Mouse (Mus musculus): ENCODE measurements at regions not wholly inside any gene's neighbourhood (a gene's known extent, or its start where the extent isn't known, plus 50 kb on each side); places are given as distances from the start of the nearest gene placed in this dataset.
A peak's percentile ranks its signal among the peaks of the same experiment; 100 is the strongest.

DNA sequence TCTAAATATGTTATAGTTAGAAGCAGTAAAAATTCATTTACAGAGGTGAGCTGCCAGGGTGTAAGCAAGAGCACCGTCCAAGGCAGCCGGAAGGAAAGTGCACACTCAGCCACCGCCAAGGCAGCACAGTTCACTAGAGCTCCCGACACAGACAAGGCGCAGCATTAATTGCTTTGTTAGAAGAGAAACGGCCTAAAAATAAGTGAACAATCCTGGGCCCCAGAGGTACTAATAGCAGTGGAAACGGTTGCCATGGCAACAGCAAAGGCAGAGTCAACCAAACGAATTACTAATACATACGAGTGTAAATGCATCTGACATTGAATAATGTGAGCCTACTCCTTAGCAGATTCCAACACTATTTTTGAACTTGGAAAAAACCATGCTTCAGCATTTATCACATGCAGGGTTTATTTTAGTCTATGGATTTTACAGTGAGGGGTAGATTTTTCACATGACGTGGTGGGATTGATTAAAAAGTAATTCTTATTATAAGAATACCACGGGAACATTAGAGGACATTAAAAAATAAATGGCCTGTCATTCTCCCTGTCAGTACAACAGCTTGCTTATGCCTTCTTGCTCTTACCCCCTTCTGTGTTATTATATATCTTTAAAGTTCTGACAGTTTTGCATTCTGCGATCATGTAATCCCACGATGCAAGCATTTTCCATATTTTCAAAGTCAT is 62.5 kb downstream of the Cavin4 start:
- peak; percentile 54 to 55 for DNase-seq (ENCODE audit: low spot score in 2 of 2)

DNA sequence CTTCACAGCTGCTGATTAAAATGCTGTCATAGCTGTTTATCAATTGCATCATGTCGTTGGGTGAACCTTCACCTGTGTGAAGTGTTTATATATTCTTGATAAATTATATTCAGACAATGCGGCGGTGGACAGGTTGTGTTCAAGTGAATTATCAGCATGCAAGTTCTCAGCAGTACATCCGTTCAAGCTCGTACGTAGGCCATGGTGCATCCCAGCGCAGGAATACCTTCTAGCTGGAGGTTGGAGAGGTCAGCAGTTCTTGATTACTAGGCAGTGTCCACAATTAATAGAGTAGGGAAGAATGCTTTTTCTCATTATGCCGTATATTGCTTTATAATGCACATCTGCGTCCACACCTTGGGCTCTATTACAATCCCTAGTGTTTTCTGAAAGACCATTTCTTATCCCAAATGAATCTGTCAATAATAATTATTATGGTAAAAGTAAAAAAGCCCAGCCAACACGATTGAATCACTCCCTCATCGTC is 63.1 kb downstream of the Cavin4 start:
- no peak for DNase-seq (ENCODE audit: low spot score in 2 of 2)

DNA sequence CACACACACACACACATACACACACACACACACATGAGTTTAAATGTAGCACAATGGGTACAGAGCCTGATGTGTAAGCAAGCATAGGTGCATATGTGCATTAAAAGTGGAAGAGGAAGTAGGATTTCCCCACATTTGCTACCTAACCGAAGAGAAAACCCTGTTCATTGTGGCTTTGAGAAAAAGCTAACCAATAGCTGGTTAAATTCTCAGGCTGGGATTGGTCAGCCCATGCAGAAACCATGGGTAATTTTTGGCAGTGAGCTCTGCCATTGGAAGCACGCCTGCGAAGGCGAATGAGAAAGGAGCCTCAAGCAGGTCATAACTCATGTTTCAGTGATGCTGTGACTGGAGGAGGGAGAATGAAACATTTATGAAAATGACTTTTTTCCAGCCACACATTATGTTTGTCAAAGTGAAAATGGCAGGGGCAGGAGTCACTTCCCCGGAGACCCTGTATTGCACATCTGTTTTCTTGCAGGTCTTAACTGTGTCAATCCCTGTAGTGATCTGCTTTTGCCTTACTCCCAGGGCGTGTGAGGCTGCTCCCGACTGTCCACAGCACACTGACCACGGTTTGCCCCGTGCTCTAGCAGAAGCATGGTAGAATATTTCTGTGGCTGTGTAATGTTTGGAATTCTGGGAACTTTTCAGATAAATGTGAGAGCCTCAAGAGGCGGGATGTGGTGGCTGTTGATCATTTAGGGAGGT is 71.7 kb downstream of the Cavin4 start:
- DNase-seq (ENCODE audit: low spot score in 2 of 2) = no peak

DNA sequence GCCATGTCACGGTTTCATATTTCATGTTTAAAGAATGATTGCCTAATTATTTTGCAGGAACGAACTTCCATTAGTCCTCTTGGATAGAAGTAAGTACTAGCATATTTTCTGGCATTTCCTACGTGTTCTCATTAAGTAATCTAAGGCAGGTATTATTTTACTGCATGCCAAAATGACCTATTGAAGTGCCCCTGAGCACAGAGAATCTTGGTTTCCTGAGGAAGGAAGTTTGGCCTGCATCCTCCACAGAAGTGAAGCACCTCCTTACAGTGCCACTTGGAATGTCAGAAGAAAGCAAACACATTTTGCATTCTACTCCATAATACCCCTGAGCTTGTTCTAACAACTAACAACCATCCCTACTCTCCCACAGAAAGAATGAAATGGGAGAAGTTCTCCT is 82.9 kb downstream of the Cavin4 start:
- DNase-seq (ENCODE audit: low spot score in 2 of 2) = no peak

DNA sequence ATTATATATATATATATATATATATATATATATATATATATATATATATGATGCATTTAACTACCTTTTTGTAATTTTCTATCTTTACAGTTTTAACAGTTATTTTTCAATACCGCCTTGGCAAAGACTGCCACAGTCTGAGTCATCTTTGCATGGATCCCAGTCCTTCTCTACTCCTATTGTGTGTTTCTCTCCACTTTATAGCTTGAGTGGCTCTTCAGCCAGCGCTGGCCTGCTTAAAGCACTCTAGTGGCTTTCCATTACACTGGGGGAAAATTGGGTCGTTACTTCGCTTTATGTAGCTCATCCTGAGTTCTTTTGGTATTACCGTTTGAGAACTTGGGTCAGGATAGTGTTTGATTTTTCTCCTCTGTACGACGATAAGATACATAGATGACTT is 86.3 kb downstream of the Cavin4 start:
- no peak for DNase-seq (ENCODE audit: low spot score in 2 of 2)

DNA sequence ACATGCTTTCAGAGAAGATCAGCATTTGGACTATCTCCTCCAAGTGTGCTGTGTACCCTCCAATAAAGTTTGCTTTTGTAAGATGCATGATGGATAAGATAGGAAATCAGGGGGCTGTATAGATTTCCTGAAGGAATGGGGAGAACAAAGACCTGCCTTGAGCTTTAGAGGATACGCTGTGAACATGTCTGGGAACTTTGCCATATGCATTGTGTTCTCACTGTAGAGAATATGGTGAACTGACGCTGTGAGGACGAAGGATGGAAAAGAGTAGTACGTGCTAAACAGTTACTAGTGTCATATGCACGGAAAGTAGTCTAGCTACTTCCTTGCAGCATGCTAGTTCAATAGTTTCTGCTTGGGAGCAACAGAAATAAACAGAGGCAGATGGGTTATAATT is 86.8 kb downstream of the Cavin4 start:
- no peak for DNase-seq (ENCODE audit: low spot score in 2 of 2)

DNA sequence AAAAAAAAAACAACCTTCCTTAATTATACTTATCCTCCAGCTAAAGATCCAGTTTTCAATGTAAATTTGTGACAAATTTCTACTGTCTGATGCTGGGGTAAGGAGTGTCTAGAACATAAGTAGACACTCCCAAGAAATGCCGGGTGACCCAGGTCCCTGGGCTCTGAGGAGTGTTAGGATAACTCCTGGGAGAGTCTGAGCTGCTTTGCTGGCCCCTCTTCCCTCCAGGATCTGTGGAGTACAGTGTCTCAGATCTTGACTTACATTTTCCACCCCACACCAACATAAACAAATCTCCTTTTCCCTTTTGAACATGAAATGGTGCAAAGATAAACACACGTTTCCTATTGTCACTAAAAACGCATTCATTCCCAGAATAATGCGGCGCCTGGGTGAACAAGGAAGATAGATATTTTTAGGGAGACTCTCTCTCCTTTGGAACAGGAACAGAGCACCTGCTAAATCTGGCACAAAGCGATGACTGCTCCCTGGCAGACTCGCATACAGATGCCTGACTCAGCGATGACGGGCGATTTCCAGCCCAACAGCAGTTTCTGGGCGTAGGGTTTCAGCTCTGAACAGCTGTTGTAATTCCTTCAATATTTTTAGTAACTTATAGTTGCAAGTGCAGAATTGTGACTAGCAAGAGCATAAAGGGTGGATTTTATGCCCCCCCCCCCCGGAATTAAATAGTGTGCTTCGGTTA is 91.3 kb downstream of the Cavin4 start:
- DNase-seq (ENCODE audit: low spot score in 2 of 2) = peak; percentile 73 to 84

DNA sequence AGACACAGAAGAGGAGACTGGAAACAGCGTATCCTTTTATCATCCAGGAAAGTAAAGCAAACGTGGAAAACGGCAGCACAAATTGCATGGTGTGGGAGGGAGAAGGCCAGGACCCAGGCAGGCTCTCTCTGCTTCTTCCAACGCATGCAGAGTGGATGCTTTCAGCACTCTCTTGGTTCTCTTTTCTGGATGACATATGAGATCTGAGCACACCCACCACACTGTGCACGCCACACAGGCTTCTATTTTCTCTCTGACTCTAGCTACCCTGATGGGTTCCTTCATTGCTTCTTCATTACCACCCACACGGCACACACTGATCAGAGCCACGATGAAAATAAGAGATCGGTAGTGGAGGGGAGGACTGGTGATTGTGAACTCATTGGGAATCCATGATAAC is 97.3 kb downstream of the Cavin4 start:
- DNase-seq (ENCODE audit: low spot score in 2 of 2) = no peak

DNA sequence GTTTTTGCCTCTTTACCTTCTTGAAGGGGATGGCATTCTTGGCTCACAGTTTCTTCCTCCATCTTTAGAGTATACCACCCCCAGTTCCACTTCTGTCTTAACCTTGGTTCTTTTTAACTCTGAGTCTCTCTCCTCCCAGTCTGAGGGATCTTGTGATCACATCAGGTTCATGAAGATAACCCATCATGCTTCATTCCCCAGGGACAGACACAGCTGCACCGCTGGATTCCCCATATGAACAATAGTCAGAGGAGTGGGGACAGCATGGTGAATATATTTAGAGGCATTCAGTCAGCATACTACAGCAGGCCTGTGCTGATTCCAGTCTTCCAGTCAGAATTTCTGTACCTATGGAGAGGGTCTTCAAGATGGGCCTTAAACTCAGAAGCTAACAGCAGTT is 103.1 kb downstream of the Cavin4 start:
- no peak for DNase-seq (ENCODE audit: low spot score in 2 of 2)

DNA sequence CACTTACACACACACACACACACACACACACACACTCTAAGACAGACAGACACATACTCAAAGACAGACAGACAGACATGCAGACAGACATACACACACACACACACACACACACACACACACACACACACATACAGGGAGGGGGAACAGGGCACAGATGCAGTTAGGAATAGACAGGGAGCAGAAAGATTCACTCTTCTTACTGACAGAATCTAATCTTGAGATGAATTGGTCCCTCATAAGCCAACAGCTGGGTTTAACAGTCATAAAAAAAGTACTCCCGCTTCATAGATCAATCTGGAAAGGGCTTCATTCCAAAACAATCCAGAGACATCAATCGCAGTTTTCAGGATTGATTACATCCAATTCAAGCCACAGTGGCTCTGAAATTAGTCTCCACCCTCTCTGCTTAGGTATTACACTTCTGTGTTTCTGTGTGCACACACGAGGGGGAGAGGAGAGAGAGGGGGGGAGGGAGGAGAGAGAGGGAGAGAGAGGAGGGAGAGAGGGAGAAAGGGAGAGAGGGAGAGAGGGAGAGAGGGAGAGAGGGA is 107.2 kb downstream of the Cavin4 start:
- no peak for DNase-seq (ENCODE audit: low spot score in 2 of 2)

DNA sequence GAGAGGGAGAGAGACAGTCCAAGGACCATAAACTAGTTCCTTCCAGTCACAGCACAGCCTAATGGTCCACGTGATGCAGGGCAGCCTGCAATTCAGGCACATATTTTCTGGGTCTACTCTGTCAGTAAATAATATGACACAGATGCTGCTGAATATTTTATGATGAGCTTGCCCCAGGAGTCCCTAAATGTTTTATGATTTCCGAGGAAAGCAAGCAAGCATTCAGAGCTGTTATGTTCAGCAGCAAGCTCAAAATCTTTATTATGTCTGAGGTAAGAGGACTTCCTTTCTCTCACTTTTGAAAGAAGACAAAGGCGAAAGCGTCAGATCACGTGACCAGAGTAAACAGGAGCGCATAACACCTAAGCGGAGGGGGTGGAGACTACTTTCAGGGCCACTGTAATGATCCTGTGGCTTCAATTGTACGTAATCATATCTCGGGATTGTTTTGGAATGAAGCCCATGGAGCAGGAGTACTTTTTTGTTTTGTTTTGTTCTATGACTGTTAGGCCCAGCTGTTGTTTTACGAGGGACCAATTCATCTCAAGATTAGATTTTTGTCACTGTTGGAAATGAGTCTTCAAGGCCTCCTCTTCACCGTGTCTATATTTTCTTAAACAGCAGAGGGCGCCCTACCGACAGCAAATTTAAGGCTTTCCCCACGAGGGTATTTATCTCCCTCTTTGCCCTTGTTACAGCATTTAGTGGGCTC is 107.8 kb downstream of the Cavin4 start:
- peak in 1 of 2 experiments; percentile 25 for DNase-seq (ENCODE audit: low spot score in 2 of 2)

DNA sequence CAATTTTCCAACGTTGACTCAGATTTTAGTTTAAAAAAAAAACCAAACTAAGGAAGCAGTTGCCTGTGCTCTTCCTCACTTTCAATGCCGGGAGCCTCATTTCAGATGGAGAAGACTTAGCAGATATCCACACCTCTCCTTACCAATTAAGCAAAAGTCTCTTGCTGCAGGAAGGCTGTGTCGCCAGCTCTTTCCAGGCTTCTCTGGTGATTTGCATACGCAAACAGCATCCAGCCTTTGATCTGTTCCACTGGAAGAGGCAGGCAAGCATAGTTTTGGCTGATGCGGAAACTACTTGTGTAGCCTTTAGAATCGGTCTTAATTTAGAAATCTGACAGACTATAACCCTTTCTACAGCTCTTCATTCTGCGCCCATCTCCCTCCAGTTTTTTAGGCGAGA is 108.5 kb downstream of the Cavin4 start:
- DNase-seq (ENCODE audit: low spot score in 2 of 2) = no peak

DNA sequence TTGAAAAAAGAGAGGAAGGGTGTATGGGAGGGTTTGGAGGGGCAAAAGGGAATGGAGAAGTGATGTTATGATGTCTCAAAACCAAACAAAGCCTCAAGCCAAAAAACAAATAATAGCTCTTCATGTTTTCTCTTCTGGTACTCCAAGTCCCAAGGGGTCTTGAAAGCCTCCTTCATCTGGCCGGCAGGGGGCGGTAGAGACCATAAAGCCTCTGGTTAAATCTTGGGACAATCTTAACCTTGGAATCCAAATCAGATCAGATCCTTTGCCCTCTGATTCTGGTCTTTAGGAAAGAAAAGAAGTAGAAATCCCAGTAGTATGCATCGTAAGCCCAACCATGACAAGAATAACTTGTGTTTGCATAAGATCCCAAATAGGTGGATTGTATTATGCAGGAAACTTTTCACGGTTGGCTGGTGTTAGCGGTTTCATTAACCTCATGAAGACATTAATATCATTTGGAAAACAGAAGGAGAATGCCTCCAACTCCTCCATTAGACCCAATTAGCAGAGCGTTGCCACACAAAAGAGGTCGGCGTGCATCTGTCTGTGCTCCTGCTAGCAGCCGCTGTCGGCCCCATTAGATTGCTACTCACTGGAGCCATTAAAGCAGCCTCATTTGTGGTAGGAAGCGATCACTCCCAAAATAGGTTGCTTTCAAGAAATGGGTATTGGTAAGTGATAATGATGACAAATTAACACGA is 116.0 kb downstream of the Cavin4 start:
- peak; percentile 46 to 47 for DNase-seq (ENCODE audit: low spot score in 2 of 2)

DNA sequence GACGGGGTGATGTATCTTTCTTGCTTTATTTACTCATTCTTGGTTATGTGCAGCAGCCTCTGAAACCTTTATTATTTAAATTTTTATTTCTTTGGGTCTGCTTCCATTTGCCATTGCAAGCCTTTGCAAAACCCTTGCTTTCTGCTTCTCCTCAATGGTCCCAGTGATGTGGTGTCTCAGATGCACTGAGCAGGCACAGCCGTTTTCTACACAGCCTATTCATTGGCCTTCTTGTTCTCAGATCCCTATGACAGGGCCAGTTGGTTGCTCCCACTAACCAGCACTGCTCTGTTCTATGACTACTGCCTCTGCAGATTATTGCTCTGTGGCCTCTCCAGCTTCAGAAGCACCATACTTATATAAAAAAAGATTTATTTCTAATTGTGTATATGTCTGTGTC is 116.6 kb downstream of the Cavin4 start:
- no peak for DNase-seq (ENCODE audit: low spot score in 2 of 2)

DNA sequence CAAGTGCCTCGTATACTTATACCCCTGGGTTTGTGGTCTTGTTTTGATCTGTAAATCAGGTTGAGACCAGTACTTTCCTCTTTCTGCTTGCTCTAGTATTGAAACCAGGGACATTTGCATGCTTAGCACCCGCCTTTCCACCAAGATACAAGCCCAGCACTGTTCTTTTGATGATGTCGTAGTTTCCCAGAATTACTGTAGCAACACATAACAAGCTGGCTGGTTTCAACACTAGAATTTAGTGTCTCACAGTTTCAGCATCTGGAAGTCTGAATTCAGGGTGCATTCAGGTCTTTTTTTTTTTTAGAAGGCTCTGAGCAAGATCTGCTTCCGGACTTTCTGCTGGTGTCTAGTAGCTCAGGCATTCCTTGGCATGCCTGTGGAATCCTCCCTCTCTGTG is 117.8 kb downstream of the Cavin4 start:
- no peak for DNase-seq (ENCODE audit: low spot score in 2 of 2)

DNA sequence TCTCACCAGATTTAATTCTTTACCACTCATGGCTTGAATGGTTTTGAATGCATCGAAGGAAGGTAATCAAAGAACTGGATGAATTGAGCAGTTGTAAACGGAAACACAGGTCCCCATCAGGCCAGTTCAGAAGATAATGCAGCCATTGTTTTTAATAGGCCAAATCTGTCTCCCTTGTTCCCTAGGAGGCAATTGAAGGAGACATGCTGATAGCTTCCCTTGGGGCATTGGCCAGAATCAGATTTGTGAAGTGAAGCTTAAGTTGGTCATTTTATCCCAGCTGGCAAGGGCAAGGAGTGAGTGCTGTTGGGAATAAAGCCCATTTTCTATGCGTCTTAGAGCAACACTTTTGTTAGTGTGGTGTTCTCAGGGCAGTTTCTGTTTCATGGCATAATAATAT is 119.4 kb downstream of the Cavin4 start:
- no peak for DNase-seq (ENCODE audit: low spot score in 2 of 2)

DNA sequence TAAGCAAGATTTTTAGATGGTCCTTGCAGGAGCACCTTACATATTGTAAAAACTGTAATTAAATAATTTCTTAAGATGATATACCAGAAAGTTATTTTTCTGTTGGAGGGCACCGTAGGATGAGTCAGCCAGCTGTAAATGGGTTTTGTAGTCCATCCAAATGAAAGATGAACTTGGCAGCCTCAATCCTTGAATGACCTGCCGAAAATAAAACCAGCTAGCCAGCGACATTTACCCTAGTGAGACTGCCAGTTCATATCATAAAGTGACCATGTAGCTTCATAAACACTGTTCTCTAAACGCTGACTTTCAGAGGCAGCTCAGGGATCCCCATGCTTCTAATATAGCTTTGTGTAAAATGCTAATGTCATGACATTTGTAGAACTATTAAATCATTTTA is 127.8 kb downstream of the Cavin4 start:
- no peak for DNase-seq (ENCODE audit: low spot score in 2 of 2)

DNA sequence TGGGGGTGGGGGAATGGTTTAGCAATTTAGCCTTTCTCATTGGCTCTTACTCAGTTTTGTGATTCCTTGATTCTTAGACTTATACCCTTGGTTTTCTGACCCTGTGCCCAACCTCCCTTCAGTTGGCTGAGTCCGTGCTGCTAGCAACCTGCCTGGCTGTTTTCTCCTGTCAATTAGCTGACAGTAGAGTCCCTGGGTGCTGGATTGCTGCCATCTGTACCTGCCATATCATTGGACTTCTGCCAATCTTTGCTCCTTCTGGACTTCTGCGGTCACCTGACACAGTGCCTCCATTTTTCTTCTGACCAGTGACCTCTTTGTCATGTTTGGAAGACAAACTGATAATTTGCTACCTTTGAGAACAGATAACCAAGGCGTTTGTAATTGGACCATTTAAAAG is 140.5 kb downstream of the Cavin4 start:
- no peak for DNase-seq (ENCODE audit: low spot score in 2 of 2)

DNA sequence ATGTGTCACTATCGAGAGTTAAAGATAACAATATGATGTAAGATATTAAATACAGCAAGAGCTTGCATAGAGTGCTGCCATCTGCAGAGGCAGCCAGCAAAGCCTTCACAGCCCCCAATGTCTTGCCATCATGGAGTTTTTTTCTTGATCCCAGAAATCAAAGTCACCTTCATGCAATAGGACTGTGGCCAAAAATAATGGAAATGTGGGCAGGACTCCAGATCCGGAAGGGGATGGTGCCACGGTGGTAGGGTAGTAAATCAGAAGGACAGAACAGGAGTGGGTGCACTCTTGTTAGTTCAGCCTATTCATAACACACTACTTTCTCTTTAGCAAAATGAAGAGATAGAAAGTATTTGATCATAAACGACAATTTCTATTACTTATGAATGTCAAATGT is 145.3 kb downstream of the Cavin4 start:
- no peak for DNase-seq (ENCODE audit: low spot score in 2 of 2)

DNA sequence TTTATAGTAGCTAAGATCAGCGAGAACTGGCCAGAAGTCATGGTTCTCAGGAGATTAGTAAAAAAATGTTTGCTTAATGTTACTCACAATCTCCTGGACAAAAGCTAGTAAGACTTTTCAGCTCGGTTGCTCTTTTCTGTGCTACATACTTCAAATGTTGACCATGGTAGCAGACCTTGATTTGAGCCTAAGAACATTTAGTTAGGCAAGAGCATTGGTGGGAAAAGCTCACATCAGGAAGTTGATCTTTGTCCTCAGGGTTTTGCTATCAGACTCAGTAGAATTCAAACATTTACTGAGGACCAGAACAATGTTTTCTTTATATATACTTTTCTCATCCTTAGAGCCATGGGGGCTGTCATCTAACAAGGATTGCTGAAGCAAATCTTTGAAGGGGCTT is 170.4 kb downstream of the Cavin4 start:
- DNase-seq (ENCODE audit: low spot score in 2 of 2) = no peak

DNA sequence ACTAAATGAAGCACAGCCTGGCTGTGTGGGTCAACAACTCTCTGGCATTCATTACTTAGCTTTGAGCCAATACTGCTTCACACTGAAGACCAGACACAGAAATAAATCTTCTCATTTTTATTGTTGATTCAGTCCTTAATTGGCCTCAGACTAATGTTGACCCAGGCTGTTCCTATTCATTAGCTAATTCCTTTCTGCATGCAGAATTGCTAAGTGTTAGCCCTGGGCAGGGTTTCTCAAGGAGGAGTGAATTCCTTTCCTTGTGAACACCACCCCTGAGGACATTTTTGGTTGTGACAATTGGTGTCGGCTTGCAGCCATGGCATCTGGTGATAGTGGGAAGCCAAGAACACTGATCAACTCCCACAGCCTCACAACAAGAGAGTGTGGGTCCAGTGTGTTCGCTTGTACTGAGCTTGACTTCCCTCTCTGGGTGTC is 179.5 kb downstream of the Cavin4 start:
- no peak for DNase-seq (ENCODE audit: low spot score in 2 of 2)
